Mouse (Mus musculus): Measurements from ENCODE around the gene Dscam.

GRCm38 (mm10) chr16:96857571-96857970 is 313.0 kb downstream of the Dscam start:
- TF ChIP-seq EP300 (IDR thresholded peaks at IDR 0.05; ENCODE audit: insufficient read depth, low read depth, low read length) (no peak), POLR2A (IDR thresholded peaks at IDR 0.05; ENCODE audit: insufficient read depth, low read length) (no peak), CTCF (IDR thresholded peaks at IDR 0.05; ENCODE audit: low read depth, low read length) (no peak)
